ENCODE assay signal across 8 mouse cellular contexts in the genomic region with DNA sequence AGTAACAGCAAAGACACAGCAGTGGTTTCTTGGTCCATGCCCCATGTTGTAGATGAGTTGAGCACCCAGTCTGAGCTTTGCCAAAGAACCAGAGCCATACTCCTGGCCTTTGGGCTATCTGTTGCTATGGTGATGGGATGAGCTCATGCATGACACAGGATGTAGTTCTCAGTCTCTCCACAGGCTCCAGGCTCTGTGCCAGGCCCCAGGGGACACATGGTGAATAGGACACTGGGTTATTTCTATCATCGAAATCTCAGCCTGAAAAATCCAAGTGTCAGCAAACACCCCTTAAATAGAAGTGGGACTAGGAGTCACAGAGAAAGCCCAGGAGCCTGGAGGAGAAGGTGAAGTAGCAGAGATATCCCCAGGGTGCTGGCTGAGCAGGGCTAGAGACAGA. TPM values are rescaled to one million over a fixed set of nuclear protein-coding genes. Genes with fewer than 3 reads are reported as not detected.
DNase-seq lines count a peak whose midpoint lies in the region; ATAC-seq and TF ChIP-seq lines count a peak whose summit lies in the region.

No protein-coding gene starts in this region.

- H3K4me1 ChIP-seq in midbrain, postnatal 0 days (ENCODE audit: insufficient read depth, low read length): 0 out of 2 replicates have a peak, but pooled peaks cover 7% of the 10 kb centered on the region
- no peaks in the 10 kb centered on the region; the same call in 1 of the 2 replicates for H3K4me1 ChIP-seq in midbrain, embryonic 16.5 days (ENCODE audit: control insufficient read depth, insufficient read depth, low read length)

- no peak; the same call in 1 of the 2 replicates for ATAC-seq in midbrain, postnatal 0 days (ENCODE audit: low FRiP score)
- no peak for ATAC-seq in midbrain, embryonic 16.5 days

- no peak overlapping the region for H3K4me2 ChIP-seq in midbrain, postnatal 0 days (ENCODE audit: low read depth, low read length, poor library complexity, severe bottlenecking)
- H3K4me2 ChIP-seq in midbrain, embryonic 16.5 days (ENCODE audit: low read length): no peak overlapping the region

- intact Hi-C loops in gastrocnemius, postnatal 14 days (cut with DNase I; ENCODE audit: low total_unique reads): loop anchor here (5.0 kb wide), 1 partner anchor 46 kb away; no protein-coding TSS in a partner anchor
- intact Hi-C loops in left cerebral cortex, postnatal 36 days (cut with DNase I): no loop called here

- no peak overlapping the region for H3K9ac ChIP-seq in midbrain, postnatal 0 days (replicated peaks; ENCODE audit: low read length, poor library complexity, severe bottlenecking)
- H3K9ac ChIP-seq in midbrain, embryonic 16.5 days (ENCODE audit: low read depth, low read length): no peak overlapping the region

- no peaks in the 10 kb centered on the region for H3K9me3 ChIP-seq in midbrain, postnatal 0 days (ENCODE audit: low read length)
- no peaks in the 10 kb centered on the region for H3K9me3 ChIP-seq in midbrain, embryonic 16.5 days (replicated peaks; ENCODE audit: control insufficient read depth, low read length, poor library complexity, severe bottlenecking)

- no peak overlapping the region for H3K27ac ChIP-seq in midbrain, postnatal 0 days (ENCODE audit: low read depth, low read length)
- no peak overlapping the region for H3K27ac ChIP-seq in midbrain, embryonic 16.5 days (ENCODE audit: low read length)

- H3K36me3 ChIP-seq in midbrain, postnatal 0 days (ENCODE audit: insufficient read depth, low read length): no peaks in the 10 kb centered on the region
- no peaks in the 10 kb centered on the region for H3K36me3 ChIP-seq in midbrain, embryonic 16.5 days (ENCODE audit: control insufficient read depth, insufficient read depth, low read length)

- peak; percentile 86 for DNase-seq in midbrain, postnatal 0 days (ENCODE audit: low spot score)
- peak; percentile 80 for DNase-seq in adrenal gland, postnatal 25 days
- peak; percentile 82 for DNase-seq in gastrocnemius, postnatal 14 days
- DNase-seq in kidney, postnatal 4 days: peak; percentile 71 to 84
- no peak for DNase-seq in thymus, postnatal 14 days
- no peak for DNase-seq in left cerebral cortex, postnatal 36 days (ENCODE audit: low spot score in 2 of 2)
- DNase-seq in right cerebral cortex, postnatal 36 days (ENCODE audit: low spot score in 2 of 2): no peak

- H3K27me3 ChIP-seq in midbrain, postnatal 0 days (ENCODE audit: insufficient read depth, low read length): no peaks in the 10 kb centered on the region
- no peaks in the 10 kb centered on the region for H3K27me3 ChIP-seq in midbrain, embryonic 16.5 days (ENCODE audit: control insufficient read depth, insufficient read depth, low read depth, low read length)

- 12% methylated on average over 1 of the region's 1 CpGs for WGBS in midbrain, postnatal 0 days
- 15% methylated on average over 1 of the region's 1 CpGs for WGBS in midbrain, embryonic 16.5 days

- TF ChIP-seq CTCF in midbrain, postnatal 0 days (IDR thresholded peaks at IDR 0.05): peak; percentile 16; the same call in 1 of the 2 replicates

- H3K4me3 ChIP-seq in midbrain, postnatal 0 days (ENCODE audit: low read depth, low read length): no peak overlapping the region
- H3K4me3 ChIP-seq in midbrain, embryonic 16.5 days (ENCODE audit: low read depth, low read length): no peak overlapping the region

RNA-seq across cellular contexts. Expression of a gene that starts 50.6 kb away (rescaled TPM):
- 27.7 and 28.0 TPM in 2 replicates for total RNA-seq in midbrain, postnatal 0 days (2014; rRNA removed)
- 17.9 and 18.3 TPM in 2 replicates for polyA plus RNA-seq in midbrain, postnatal 0 days (2015; fragmentation: Nextera tagmentation; extraction: Ambion mirVana)
- polyA plus RNA-seq in midbrain, embryonic 16.5 days (2015; fragmentation: Nextera tagmentation; extraction: Ambion mirVana): 22.9 and 25.9 TPM in 2 replicates
- 29.0 and 33.5 TPM in 2 replicates for total RNA-seq in adrenal gland, postnatal 25 days (2021)
- total RNA-seq in gastrocnemius, postnatal 14 days (2021): 1 to 10 TPM; 4.7 to 5.6 TPM
- total RNA-seq in left cerebral cortex, postnatal 36 days (2021): 10 to 100 TPM; 23.5 to 26.3 TPM

Comparison
In these comparisons a context has a peak if more than half of its experiments do, and no peak if none do; other contexts are left out.
1. DNase-seq: peak in midbrain, postnatal 0 days (single experiment), adrenal gland, postnatal 25 days (single experiment), gastrocnemius, postnatal 14 days (single experiment) and kidney, postnatal 4 days (2 of 2); none in thymus, postnatal 14 days (single experiment), left cerebral cortex, postnatal 36 days (0 of 2) and right cerebral cortex, postnatal 36 days (0 of 2).